Mouse (Mus musculus): ENCODE data around the gene Mrtfa. TPM values are rescaled to one million over a fixed set of nuclear protein-coding genes. Genes with fewer than 3 reads are reported as not detected.

Gene Mrtfa
- total RNA-seq, 2 experiments from 2014 or later: 78.6 to 79.7 TPM

DNA sequence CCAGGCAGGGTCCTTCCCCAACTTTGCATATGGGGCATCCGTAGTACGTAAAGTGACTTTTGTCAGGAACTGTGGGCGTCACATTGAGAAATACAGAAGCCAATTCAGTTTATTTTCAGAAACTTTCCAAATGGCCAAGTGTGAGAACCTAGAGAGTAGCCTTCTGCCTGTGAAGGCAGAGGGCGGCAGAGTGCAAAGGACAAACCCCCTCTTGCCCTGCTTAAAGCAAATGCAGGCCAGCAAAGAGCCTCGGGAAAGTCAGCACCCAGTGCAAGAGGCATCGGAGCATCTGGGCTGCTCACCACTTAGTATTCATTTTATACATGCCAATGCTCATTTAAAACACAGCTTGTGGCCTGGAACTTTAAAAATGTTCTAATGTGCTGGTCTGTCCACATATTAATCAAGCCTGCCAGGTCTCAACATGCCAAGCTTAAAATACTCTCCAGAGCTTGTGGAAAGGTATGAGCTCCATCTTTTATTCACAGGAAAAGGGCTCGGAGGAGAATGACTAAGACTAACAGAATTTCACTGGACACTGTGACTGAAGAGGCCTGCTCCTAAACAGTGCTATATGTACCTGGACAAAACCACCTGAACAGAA is 31.9 kb downstream of the Mrtfa start:
- DNase-seq (ENCODE audit: low spot score in 2 of 2): no peak

- no peak for DNase-seq (ENCODE audit: low spot score in 2 of 2)
Observed at GRCm38 (mm10) chr15:81156453-81156852, 34.1 kb downstream of the Mrtfa start.

- no peak for DNase-seq (ENCODE audit: low spot score in 2 of 2)
Observed at GRCm38 (mm10) chr15:81155845-81156244, 34.7 kb downstream of the Mrtfa start.

DNA sequence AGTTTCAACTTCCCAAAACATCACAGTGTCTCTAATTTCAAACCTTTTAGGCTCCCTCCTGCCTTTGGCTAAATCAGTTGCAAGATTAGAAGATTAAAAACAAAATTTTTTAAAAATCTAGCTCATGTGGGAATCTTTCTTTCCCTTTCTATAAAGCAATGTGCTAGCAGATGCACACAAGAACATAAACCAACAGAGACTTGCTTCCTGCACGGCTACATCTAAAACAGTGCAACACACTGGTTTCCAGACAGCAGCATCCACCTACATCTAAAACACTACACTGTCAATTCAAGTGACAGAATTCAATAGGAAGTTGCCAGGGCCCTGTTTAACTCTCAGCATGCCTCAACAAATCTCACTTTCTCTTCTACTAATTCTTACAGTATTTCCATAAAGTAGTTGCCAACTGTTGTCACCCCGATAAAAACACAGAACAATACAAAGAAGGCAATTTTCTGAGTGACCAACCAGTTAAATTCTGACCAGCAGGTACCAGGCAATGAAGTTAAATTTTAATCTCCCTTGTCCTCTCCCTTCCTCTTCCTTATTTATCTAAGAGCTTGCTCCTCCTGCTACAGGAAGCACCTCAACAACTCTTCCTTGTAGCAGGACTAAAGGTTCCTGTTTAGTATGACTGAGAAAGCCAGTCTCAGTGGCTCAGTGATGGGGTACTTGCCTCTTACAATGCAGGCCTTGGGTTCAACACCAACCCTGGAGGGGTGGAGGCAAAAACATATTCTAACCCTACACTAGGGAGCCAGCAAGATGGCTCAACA is 35.5 kb downstream of the Mrtfa start:
- no peak for DNase-seq (ENCODE audit: low spot score in 2 of 2)

DNA sequence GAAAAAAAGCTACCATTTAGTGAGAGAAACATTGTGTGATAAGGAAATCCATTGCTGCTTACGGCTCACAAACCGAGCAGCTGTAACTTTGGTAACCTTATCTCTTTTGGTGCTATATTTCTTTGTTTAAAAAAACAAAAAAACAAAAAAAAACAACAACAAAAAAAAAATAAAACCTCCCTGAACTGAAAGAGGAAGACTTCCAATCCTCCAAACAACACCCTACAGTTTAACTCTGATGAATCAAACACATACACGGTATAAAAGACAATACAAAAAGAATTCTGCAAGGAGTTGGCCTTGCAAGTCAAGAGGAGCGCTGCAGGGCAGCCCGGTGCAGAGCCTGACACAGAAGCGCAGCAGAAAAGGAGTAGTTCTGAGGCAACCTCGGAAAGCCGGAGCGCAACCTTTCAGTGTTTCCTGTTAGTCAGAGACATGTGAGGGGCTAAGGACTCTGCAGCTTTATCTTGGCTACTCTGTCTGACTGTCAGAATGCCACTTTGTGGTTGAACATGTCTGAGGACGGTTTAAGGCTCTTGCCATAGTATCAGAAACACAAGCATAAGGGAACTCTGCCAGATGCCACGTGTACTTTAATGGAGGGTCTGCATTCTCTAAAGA is 48.5 kb downstream of the Mrtfa start:
- DNase-seq (ENCODE audit: low spot score in 2 of 2): no peak

DNA sequence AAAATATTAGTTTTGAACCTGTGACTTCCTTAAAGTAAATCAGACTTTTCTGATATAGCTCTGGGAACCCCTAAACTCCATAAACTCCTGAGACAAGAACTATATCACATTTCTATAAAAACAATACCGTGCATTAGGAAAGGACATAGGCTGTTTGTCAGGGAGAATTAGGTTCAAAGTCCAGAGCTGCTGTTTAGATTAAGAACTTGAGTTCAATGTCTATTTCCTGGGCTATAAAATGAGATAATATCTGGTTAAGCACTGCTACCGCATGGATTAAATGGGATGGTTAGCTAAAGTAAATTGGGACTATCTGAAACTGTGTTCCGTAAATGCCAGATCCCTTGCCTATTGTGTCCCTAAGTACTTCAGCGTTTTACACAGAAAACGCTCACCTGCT is 50.6 kb downstream of the Mrtfa start:
- DNase-seq (ENCODE audit: low spot score in 2 of 2): no peak

DNA sequence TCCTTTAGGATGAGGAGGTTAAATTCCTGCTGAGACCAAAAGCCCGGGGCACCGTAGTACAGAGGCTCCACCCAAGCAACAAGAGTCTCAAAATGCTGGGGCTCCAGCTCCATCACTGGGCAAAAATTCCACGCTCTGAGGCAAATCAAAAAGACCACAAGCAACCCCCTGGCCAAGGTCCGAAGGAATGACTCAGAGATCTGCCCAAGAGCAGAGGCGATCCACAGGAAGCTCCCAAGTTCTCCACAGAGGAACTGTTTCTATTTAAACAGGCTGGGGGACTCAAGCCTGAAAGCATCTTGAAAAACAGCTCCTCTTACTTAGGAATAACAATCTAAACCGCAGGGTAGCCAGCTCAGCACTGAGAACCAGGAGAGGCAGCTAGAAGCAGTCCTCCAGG is 53.3 kb downstream of the Mrtfa start:
- no peak for DNase-seq (ENCODE audit: low spot score in 2 of 2)

DNA sequence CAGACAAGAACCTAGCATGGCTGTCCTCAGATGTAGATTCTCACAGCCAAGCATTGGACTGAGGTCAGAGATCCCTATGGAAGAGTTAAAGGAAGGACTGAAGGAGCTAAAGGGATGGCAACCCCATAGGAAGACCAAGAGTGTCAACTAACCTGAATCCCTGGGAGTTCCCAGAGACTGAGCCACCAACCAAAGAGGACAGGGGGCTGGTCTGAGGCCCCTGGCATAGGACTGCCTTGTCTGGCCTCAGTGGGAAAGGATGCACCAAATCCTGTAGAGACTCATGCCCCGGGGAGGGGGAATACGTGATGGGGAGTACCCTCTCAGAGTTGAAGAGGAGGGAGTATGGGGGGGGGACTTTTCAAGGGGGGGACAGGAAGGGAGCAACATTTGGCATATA is 56.8 kb downstream of the Mrtfa start:
- no peak for DNase-seq (ENCODE audit: low spot score in 2 of 2)

DNA sequence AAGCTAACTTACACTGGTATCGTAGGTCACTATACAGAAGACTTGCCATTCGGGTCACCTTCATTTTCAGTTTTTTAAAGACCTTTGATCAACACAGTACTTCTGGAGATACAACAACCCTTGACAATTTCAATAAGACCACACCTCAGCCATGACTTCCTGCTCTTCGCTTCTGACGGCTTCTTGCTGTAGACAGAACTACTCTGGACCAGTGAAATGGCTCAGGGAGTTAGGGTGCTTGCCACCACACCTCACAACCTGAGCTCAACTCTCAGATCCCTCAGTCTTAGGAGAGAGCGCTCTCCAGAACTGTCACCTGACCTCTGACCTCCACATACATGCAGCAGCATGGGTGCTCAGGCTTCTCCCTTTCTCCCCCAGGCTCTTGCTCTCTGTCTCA is 59.4 kb downstream of the Mrtfa start:
- DNase-seq (ENCODE audit: low spot score in 2 of 2): no peak

GRCm38 (mm10) chr15:81129970-81130369 is 60.6 kb downstream of the Mrtfa start:
- peak; percentile 44 to 84 for DNase-seq (ENCODE audit: low spot score in 2 of 2)

- no peak for DNase-seq (ENCODE audit: low spot score in 2 of 2)
Observed at GRCm38 (mm10) chr15:81128155-81128838, 62.3 kb downstream of the Mrtfa start.

- no peak for DNase-seq (ENCODE audit: low spot score in 2 of 2)
Observed at GRCm38 (mm10) chr15:81124282-81124681, 66.3 kb downstream of the Mrtfa start.

DNA sequence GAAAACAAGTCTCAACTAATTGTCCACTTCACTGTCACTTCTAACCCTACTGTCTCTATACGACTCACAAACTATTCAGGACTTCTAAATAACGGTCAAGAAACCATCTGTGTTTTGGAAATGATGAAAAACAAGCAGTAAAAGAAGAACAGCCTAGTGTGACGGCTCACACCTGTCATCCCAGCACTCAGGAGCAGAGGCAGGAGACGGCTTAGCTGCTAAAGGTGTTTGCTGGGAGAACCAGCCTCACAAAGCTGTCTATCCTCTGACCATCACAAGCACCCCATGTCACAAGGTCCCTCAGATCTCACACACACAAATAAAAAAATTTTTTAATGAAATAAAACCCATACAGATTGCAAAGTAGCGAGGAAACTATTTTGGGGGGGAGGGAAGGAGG is 67.4 kb downstream of the Mrtfa start:
- no peak for DNase-seq (ENCODE audit: low spot score in 2 of 2)

GRCm38 (mm10) chr15:81122535-81122934 is 68.0 kb downstream of the Mrtfa start:
- DNase-seq (ENCODE audit: low spot score in 2 of 2): no peak

- no peak for DNase-seq (ENCODE audit: low spot score in 2 of 2)
Observed at GRCm38 (mm10) chr15:81122078-81122477, 68.5 kb downstream of the Mrtfa start.

DNA sequence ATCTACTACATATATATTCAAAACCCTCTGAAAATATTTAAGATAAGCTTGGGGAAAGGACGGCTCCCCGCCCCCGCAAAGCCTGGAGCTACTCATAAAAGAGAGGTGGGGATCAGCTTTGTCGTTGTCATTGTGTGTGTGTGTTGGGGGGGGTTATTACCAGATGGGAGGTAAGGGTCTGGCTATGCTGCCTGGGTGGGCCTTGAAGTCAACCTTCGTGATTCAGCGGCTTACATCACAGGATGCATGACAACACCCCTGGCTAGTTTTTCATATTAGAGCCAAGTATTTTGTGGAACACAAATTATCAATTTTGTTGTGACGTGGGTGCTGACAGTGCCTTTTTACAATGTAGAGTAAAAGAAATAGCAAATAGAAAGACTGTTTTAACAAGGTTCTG is 69.6 kb downstream of the Mrtfa start:
- DNase-seq (ENCODE audit: low spot score in 2 of 2): no peak

DNA sequence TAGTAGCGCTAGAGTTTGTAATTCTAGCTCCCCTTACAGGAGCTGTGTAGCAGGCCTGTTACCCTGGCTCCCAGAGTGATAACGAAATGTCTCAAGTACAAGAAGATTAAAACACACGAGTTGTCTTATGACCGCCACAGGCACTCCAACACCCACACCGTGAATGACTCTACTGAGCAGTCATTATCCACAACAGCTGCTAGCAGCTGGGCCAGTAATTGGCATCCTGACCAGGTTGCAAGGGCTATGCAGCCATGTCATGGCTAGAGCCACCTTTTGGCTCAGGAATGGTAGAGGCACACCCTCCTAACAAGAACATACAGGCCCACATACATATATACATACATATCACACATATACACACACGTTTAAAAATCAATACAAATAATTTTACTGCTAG is 70.4 kb downstream of the Mrtfa start:
- DNase-seq (ENCODE audit: low spot score in 2 of 2): no peak

DNA sequence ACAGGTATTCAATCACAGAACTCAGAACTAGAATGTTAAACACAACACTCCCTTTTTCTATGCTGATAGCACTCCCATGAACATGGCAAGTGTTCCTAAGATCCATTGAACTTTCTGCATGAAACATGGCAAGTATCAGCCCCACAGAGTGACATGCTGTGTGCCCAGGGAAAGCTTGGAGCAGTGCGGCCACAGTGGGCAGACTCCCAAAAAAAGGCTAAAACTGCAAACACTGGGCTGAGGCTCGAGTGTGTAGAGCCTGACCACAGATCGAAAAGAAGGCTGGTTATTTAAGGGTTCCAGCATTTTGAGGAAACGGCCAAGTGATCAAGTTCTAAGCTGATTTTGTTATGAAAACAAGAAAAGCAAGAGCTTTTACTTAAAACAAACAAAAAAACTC is 72.3 kb downstream of the Mrtfa start:
- no peak for DNase-seq (ENCODE audit: low spot score in 2 of 2)

GRCm38 (mm10) chr15:81112589-81112988 is 78.0 kb downstream of the Mrtfa start:
- DNase-seq (ENCODE audit: low spot score in 2 of 2): no peak

DNA sequence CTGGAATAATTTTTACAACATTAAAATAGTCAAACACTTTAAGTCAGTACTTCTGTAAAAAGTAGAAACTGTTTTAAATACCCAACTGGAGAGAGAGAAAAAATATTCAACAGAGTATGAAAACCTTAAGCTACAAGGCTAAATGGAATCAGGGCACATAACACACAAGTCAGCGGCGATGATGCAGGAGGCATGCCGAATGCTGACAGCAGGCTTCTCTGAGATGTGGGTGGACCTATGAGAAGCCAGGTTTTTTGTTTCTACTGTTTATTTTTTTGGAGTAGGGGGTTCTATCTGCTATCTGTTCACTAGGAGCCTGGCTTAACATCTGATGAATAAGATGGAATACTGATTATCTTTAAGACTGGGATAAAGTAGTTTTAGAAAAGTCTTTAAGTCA is 80.2 kb downstream of the Mrtfa start:
- peak in 1 of 2 experiments; percentile 55 for DNase-seq (ENCODE audit: low spot score in 2 of 2)

DNA sequence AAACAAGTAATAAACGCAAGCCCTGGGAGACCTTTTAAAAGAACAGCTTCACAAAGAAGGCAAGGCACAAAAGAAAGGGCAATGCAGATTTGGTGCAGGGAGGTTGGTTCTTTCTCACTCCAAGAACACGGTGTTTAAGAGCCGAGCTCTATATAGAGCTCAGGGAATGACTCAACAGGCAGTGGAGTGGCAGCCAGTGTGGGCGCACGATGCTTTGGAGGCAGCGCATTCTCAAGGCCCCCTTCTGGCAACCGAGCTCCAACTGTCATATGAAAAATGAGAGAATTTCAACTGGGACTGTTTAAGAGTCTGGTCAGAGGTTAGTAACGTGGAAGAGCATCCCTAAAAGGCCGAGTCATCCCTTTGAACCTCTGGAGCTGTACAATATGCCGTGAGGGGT is 84.6 kb downstream of the Mrtfa start:
- DNase-seq (ENCODE audit: low spot score in 2 of 2): peak in 1 of 2 experiments; percentile 57

Measured in layer of hippocampus, postnatal 14 days (tissue).